Mouse (Mus musculus) liver, postnatal 0 days (tissue): ENCODE results near the gene Irf4. TPM values are rescaled to one million over a fixed set of nuclear protein-coding genes. Genes with fewer than 3 reads are reported as not detected.
A peak's percentile ranks its signal among the peaks of the same experiment; 100 is the strongest.

Source experiments
- ATAC-seq: fragments of 200-750 bp; cut with Nextera tagmentation; 2 replicates; pipeline ENCODE4 v1.8.0; 2017; ENCODE audit warnings: mild to moderate bottlenecking, moderate library complexity
- DNase-seq: peaks from one replicate; pipeline ENCODE4 v3.0.0-alpha.2; 2016
- H3K27ac ChIP-seq: fragments of 300-500 bp; sonication (generic); 2 replicates; pipeline ENCODE4 v1.5.1; 2014; ENCODE audit warnings: antibody characterized with exemption, moderate library complexity, mild to moderate bottlenecking, low read depth
- H3K27me3 ChIP-seq: fragments of 300-500 bp; sonication (generic); 2 replicates; pipeline ENCODE4 v1.6.1; 2014; ENCODE audit warnings: low read length, control low read depth, mixed read lengths; ENCODE audit not compliant: insufficient read depth
- H3K36me3 ChIP-seq: fragments of 300-500 bp; sonication (generic); replicated peaks from 2 replicates; pipeline ENCODE4 v1.6.1; 2014; ENCODE audit warnings: mild to moderate bottlenecking, control low read depth, low read length, moderate library complexity, mixed read lengths; ENCODE audit not compliant: insufficient read depth
- H3K4me1 ChIP-seq: fragments of 300-500 bp; sonication (generic); 2 replicates; pipeline ENCODE4 v1.6.1; 2014; ENCODE audit warnings: antibody characterized with exemption, mild to moderate bottlenecking, control low read depth; ENCODE audit not compliant: insufficient read depth
- H3K4me2 ChIP-seq: fragments of 300-500 bp; sonication (generic); 2 replicates; pipeline ENCODE4 v1.6.1; 2014; ENCODE audit warnings: low read depth, mild to moderate bottlenecking, low read length, moderate library complexity, mixed read lengths
- H3K4me3 ChIP-seq: fragments of 300-500 bp; sonication (generic); 2 replicates; pipeline ENCODE4 v1.5.1; 2014; ENCODE audit warnings: low read depth, low read length
- H3K9ac ChIP-seq: fragments of 300-500 bp; sonication (generic); replicated peaks from 2 replicates; pipeline ENCODE4 v1.6.1; 2014; ENCODE audit warnings: mild to moderate bottlenecking, moderate library complexity
- H3K9me3 ChIP-seq: fragments of 300-500 bp; sonication (generic); 2 replicates; pipeline ENCODE4 v1.6.1; 2016; ENCODE audit warnings: mild to moderate bottlenecking, control low read depth, low read length, mixed read lengths
- CTCF ChIP-seq: sonication (generic); IDR thresholded peaks from 2 replicates; pipeline ENCODE4 v1.5.1; 2016; ENCODE audit warnings: antibody characterized with exemption, low read depth
- EP300 ChIP-seq: IDR thresholded peaks from 2 replicates; pipeline ENCODE4 v1.6.1; 2016; ENCODE audit warnings: antibody characterized with exemption, low read depth, mild to moderate bottlenecking
- WGBS: fragments of 180-500 bp; shearing (Covaris S2); extraction: QIAGEN DNeasy Blood & Tissue Kit; methylation state at CpG from one replicate; pipeline ENCODE4 v1.1.7; 2014; ENCODE audit not compliant: insufficient replicate concordance; 5-methylcytosine and 5-hydroxymethylcytosine counted together
- polyA plus RNA-seq: library from polyadenylated mRNA; unstranded; fragments of >200 nt; fragmentation: Nextera tagmentation; extraction: Ambion mirVana; gene quantifications from 2 replicates; pipeline ENCODE4 v1.2.1, GENCODE M21; 2015

Gene Irf4
- polyA plus RNA-seq, 1 experiment from 2014 or later = 1.1 TPM

DNA sequence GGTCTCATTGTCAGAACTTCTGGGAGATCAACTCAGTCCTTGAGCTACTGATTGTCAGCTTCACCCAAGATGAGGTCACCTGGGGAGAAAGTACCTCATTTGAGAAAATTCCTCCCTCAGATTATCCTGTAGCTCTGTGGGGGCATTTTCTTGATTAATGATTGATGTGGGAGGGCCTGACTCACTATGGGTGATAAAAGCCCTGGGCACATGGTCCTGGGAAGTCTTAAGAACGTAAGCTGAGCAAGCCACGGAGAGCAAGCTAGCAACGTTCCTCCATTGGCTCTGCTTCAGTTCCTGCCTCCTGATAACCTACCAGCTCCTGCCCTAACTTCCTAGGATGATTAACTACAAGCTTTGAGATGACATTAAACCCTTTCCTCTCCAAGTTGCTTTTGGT lies 35.4 kb upstream of the Irf4 start:
- Histone ChIP-seq H3K9ac (no peak overlapping the region), H3K4me3 (no peak overlapping the region), H3K9me3 (no peaks in the 10 kb centered on the region), H3K4me2 (no peak overlapping the region), H3K36me3 (peaks cover 4% of the 10 kb centered on the region; the same call in 1 of the 2 replicates), H3K27me3 (no peaks in the 10 kb centered on the region), H3K4me1 (no peaks in the 10 kb centered on the region), H3K27ac (no peak overlapping the region)
- TF ChIP-seq CTCF (no peak), EP300 (no peak)
- ATAC-seq (no peak), DNase-seq (no peak)
- 47% methylated on average over 3 of the region's 3 CpGs for WGBS

- ATAC-seq = no peak
- WGBS = 78% methylated on average over 6 of the region's 6 CpGs
These were observed 34.5 kb upstream of the Irf4 start for GRCm38 (mm10) chr13:30714552-30714951.

GRCm38 (mm10) chr13:30715060-30715459 lies 34.0 kb upstream of the Irf4 start:
- Histone ChIP-seq H3K9ac (no peak overlapping the region), H3K4me2 (no peak overlapping the region), H3K4me3 (no peak overlapping the region), H3K4me1 (no peaks in the 10 kb centered on the region), H3K27me3 (no peaks in the 10 kb centered on the region), H3K9me3 (no peaks in the 10 kb centered on the region), H3K36me3 (no peaks in the 10 kb centered on the region; the same call in 1 of the 2 replicates), H3K27ac (no peak overlapping the region)
- TF ChIP-seq CTCF (no peak), EP300 (no peak)
- ATAC-seq (no peak), DNase-seq (no peak)
- WGBS = 79% methylated on average over 7 of the region's 7 CpGs

More at GRCm38 (mm10) chr13:30714552-30714951, 34.5 kb upstream of the Irf4 start:
- Histone ChIP-seq H3K4me2 (no peak overlapping the region), H3K27ac (no peak overlapping the region), H3K4me1 (no peaks in the 10 kb centered on the region), H3K9me3 (no peaks in the 10 kb centered on the region), H3K36me3 (no peaks in the 10 kb centered on the region; the same call in 1 of the 2 replicates), H3K27me3 (no peaks in the 10 kb centered on the region), H3K9ac (no peak overlapping the region), H3K4me3 (no peak overlapping the region)
- no peak for DNase-seq
- no peak for TF ChIP-seq EP300
- no peak for TF ChIP-seq CTCF

GRCm38 (mm10) chr13:30715573-30715972 lies 33.5 kb upstream of the Irf4 start:
- Histone ChIP-seq H3K4me2 (no peak overlapping the region), H3K4me3 (no peak overlapping the region), H3K36me3 (no peaks in the 10 kb centered on the region; the same call in 1 of the 2 replicates), H3K9me3 (no peaks in the 10 kb centered on the region), H3K9ac (no peak overlapping the region), H3K4me1 (no peaks in the 10 kb centered on the region), H3K27ac (no peak overlapping the region), H3K27me3 (no peaks in the 10 kb centered on the region)
- ATAC-seq = no peak
- TF ChIP-seq EP300 = no peak
- no peak for TF ChIP-seq CTCF
- WGBS = 71% methylated on average over 4 of the region's 4 CpGs
- no peak for DNase-seq

DNA sequence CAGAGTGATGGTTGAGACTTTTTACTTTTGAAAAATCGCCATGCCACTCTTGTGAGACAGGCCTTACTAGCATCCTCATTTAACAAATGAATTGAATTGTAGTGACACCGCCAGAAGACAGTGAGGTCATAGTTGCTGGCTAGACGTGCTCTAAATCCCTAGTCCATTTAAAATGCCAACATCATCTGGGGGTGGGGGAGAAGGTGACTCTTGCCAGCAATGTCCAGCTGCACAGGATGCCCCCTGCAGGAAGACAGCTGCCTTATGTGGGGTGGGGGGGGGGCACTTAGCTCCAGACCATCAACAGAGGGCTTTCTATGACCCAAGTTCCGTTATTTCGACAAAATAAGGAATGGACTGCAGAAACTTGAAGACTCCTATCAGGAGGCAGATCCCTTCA lies 32.4 kb upstream of the Irf4 start:
- Histone ChIP-seq H3K36me3 (no peaks in the 10 kb centered on the region), H3K27me3 (no peaks in the 10 kb centered on the region), H3K4me2 (no peak overlapping the region), H3K9me3 (no peaks in the 10 kb centered on the region), H3K9ac (no peak overlapping the region), H3K27ac (no peak overlapping the region), H3K4me1 (no peaks in the 10 kb centered on the region), H3K4me3 (no peak overlapping the region)
- no peak for DNase-seq
- 64% methylated on average over 5 of the region's 5 CpGs for WGBS
- 0 out of 2 replicates have a peak, but pooled peaks have one; percentile 16 for TF ChIP-seq CTCF
- TF ChIP-seq EP300 = no peak
- no peak for ATAC-seq

DNA sequence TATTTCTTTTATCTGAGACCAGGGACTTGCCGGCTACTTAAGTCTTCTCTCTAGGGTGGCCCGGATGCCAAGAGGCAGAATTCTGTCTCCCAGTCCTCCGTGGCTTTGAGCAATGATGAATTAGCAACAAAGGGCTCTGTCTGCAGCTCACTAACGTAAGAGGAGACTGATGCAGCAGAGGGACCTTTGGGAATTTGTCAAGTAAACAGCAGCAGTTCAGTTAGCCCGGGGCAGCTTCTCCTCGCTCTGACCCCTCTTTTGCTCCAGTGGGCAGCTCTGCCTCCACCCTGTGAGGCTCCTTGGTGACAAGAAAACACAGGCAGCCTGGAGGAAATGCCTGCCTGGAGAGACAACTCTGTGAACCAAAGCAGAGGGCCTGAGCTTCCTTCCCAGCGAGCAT lies 26.4 kb upstream of the Irf4 start:
- peaks cover 5% of the 10 kb centered on the region; the same call in 1 of the 2 replicates for H3K4me1 ChIP-seq
- no peaks in the 10 kb centered on the region for H3K27me3 ChIP-seq
- H3K27ac ChIP-seq = peak overlapping the region; percentile 7
- no peak overlapping the region for H3K4me2 ChIP-seq
- H3K36me3 ChIP-seq = no peaks in the 10 kb centered on the region
- H3K9me3 ChIP-seq = no peaks in the 10 kb centered on the region
- H3K9ac ChIP-seq = no peak overlapping the region
- TF ChIP-seq EP300 (no peak), CTCF (no peak)
- 20% methylated on average over 7 of the region's 7 CpGs for whole genome bisulfite sequencing
- DNase-seq = no peak
- no peak overlapping the region for H3K4me3 ChIP-seq
- ATAC-seq = no peak

- Histone ChIP-seq H3K9ac (no peak overlapping the region), H3K27ac (no peak overlapping the region), H3K36me3 (no peaks in the 10 kb centered on the region), H3K9me3 (no peaks in the 10 kb centered on the region), H3K4me2 (no peak overlapping the region), H3K4me1 (peaks cover 5% of the 10 kb centered on the region; the same call in 1 of the 2 replicates), H3K4me3 (no peak overlapping the region), H3K27me3 (no peaks in the 10 kb centered on the region)
- ATAC-seq = no peak
- DNase-seq = no peak
- no peak for TF ChIP-seq EP300
- no peak for TF ChIP-seq CTCF
- WGBS = 59% methylated on average over 5 of the region's 5 CpGs
These were observed 25.8 kb upstream of the Irf4 start for GRCm38 (mm10) chr13:30723258-30723657.
